Mouse (Mus musculus) 3134 (cell line): ENCODE results near the gene Zbtb2.
A peak's percentile ranks its signal among the peaks of the same experiment; 100 is the strongest.

Experiments
- DNase-seq: peaks from one replicate; pipeline ENCODE4 v3.0.0-alpha.2; 2011; ENCODE audit warnings: low spot score; ENCODE audit not compliant: insufficient read length; ENCODE audit errors: extremely low read depth

Gene Zbtb2

DNA sequence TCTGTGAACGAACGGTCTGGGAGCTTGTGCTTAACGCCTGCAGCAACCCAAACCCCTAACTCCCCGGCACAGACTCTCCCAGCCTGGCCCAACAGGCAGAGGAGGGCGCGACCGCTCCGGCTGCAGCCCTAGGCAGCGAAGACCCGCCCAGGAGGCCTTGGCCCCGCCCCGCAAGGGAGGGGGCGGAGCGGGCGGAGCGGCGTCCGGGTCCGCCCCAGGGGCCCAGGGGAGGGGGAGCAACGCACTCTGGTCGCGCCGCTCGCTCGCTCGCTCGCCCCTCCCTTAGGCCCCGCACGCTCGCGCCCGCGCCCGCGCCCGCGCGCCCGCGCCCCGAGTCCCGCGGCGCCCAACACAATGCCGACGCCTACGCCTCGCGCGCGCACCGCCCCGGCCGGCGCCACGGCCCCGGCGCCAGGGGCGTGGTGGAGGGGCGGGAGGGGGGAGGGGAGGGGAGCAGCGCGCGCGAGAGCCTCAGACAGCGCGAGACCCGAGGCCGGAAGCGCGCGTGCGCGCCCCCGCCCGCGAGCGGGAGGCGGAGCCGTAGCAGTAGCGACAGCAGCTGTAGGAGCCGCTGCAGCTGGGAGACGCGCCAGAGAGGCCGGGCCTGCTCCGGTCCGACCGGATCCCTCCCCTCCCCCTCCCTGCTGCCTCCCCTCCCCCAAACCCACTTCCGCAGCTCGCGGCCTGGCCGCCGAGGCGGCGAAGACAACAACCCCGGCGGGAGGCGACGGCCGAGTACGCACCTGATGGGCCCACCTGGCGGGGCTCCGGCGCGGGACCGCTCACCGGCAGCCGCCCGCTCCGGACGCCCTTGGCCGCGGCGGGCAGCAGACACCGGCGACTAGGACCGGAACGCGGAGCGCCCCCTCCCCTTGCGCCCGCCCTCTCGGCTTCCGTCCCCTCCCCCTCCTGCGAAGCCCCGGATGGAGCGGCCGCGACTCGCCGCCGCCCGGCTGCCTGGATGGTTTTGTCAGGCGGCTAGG is 1.0 kb downstream of the Zbtb2 start:
- DNase-seq = peak; percentile 94

DNA sequence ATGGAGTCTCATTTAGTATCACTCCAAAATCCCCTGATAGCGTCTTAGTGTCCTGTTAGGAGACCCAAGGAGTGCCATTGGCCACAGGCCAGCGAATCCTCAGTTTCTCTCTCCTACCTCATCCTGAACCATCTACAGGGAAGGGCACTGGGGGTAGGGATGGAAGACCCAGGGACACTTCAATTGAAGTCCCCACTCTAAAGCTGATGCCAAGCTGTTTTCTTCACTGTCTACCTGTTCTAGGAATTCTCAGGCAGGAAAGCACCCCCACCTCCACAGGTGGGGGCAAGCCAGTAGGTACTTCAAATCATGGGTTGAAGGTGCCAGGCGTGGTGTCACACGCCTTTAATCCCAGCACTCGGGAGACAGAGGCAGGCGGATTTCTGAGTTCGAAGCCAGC is 3.7 kb downstream of the Zbtb2 start:
- no peak for DNase-seq

DNA sequence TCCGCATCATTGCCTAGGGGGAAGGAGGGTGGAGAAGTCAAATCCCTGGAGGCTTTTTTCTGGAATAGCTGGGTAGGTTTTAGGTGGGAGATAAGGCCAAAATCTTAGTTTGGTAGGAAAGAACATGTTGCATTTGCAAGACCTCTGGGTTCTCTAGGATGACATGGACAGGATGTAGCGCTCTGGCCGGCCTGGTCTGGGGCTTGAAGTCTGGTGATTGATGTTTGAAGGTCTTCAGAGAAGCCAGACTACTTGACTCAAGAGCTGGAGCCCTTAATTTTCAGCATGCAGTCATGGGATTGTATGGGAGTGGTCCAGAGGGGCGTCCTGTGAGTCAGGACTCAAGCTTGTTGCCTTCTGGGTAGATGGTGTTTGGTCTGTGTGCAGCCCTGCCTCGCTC is 7.2 kb downstream of the Zbtb2 start:
- no peak for DNase-seq

DNA sequence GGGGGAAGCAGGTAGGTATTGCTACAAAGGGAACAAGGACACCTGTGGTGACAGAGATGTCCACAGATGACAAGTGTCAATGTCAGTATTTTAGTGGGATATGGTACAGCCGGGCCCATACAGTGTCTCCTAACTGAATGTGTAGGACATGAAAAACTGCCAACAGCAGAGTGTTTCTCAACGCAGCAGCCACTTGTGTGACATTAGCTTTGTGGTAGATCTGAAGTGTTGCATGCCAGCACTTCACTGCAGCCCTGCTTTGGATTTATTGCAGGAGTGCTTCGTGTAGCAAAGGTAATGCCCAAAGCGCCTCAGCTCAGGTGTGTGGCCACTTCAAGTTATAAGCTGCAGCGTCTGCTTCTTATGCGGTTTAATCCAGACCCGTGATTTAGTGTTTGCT is 11.0 kb downstream of the Zbtb2 start:
- no peak for DNase-seq

DNA sequence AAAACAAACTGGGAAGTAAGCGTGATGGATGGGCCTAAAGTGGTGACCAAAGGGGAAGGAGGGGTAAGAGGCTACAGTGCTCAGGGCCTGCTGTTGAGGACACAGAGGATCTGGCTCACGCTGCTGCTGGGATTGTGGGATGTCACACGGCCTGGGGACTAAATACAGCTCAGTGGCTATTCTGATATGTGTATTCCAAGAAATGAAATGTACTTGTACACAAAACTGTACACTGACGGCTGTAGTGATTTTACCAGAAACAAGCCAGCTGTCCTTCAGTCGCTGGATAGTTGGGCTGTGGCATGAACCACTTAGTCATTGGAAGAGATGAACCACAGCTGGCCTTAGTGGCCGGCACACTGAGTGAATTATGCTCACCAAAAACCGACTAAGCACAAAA is 11.4 kb downstream of the Zbtb2 start:
- DNase-seq = no peak

DNA sequence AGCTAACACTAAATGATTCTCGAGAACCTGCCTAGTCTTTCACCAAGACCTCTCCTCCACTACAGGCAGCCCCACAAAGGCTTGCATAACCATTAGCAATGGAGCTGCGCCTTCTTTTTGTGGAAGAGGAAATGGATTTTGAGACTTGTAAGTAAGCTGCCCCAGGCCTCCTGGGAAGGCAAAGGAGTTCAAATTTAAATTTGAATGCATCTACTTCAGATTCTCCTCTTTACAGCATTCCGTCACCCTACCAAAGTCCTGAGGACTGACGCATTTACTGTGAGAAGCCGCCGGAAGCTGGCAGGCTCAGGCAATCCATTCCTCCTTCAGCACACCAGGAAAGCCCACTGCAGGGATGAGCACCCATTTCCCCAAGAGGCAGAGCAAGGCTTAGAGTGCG is 12.6 kb downstream of the Zbtb2 start:
- DNase-seq = no peak

DNA sequence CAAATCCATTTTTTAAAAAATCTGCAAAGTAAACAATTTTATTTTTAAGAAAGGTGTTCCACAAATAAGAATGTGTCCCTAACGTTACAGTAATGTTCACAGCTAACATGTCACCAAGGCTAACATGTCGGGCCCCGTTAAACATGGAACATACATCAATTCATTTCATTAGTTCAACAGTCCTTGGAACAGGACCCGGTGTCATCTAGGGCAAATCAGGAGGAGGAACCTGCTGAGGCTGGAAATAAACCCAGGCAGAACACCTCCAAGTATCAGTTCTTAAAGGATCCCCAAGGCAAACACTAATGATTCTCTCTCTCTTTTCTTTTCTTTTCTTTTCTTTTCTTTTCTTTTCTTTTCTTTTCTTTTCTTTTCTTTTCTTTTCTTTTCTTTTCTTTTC is 13.2 kb downstream of the Zbtb2 start:
- DNase-seq = no peak

DNA sequence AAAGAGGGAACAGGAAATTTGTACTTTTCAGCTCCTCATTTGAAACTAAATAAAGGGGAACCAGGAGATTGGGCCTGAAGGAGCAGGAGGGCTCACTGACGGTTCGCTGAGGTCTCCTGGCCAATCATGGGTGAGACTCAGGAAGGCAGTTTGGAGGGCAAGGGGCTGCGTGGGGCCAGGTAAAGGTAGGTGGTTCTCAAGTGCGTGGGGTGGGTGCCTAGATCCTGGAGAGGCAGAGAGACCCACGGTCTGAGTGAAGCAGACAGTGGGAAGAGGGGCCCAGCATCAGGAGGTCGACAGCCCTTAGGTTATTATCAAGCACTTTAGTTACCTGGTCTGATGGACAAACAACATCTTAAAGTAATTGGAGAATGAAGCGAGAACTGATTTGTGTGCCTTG is 13.7 kb downstream of the Zbtb2 start:
- no peak for DNase-seq

DNA sequence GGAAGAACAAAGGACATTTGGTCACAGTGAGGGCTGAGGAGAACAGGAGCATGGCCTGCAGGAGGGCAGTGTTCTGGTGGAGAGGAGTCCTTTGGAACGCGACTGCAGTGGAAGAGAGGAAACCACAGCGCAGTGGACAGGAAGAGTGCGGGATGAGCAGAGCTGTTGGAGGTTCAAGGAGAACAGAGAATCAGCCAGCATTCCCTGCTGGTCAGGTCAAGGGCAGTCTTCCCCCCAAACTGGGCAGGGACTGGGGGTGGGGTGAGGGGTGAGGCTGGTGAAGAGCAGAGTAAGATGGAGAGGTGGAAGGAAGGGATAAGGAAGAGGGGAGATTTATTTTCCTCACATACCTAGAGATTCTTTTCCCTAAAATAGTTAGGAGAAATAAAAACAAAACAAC is 14.3 kb downstream of the Zbtb2 start:
- no peak for DNase-seq

DNA sequence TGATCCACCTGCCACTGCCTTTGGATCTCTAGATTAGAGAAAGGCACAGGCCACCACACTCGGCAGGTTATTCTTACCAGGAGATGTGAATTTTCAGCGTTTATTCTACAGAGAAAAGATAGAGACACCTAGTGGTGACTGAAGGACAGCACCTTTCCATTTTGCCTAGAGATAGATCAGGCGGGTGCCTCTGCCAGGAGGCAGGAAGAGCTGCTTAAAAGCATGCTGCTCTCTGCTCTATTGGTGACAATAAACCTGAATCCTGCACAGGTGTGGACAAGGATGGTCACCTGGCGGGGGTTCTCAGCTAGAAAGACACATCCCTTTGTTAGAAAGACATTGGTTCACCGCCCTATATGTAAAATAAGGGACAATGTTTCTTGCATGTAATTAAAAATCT is 15.9 kb downstream of the Zbtb2 start:
- DNase-seq = no peak

DNA sequence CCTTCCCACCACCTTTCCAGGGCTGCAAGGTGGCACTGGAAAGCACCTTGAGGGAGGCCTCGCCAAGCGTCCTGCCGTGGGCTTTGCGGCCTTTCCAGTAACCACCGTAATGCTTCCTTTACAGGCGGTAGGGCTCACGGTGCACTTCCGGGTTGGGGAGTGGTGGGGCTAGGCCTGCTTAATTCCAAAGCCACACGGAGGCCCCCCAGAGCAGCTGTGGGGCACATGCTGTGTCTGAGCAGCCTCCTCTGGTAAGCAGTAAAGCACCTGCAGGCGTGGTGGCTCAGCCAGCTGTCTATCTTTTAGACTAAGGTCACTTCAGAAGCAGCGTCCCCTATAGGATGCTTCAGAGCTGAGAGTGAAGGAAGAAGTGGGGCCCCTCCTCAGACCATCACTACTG is 17.8 kb downstream of the Zbtb2 start:
- no peak for DNase-seq

DNA sequence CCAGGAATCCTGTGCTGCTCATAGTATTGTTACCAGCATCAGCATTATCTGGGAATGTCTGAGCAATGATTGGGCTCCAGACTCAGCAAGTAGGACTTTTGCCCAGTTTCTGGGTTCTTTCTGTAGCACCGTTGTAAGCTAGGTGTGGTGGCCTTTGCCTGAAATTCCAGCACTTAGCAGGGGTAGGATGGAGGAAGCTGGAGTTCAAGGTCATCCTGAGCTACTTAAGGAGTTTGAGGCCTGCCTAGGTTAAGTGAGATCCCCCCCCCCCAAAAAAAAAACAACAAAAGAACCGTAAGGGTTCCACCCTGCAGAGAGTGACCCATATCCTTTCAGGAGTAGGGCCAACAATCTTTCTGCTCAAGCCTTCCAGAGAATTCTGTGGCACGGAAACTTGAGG is 23.3 kb downstream of the Zbtb2 start:
- DNase-seq = no peak

DNA sequence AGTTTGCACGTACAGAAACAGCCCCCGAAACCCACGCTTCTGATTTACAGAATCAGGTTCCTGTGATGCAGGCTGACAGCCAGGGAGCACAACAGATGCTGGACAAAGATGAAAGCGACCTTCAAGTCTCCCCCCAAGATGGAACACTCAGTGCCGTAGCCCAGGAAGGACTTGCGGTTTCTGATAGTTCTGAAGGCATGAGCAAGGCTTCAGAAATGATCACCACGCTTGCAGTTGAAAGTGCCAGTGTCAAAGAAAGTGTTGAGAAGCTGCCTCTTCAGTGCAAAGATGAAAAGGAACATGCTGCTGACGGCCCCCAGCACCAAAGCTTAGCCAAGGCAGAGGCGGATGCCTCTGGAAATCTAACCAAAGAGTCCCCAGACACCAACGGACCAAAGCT is 30.5 kb downstream of the Zbtb2 start:
- no peak for DNase-seq

DNA sequence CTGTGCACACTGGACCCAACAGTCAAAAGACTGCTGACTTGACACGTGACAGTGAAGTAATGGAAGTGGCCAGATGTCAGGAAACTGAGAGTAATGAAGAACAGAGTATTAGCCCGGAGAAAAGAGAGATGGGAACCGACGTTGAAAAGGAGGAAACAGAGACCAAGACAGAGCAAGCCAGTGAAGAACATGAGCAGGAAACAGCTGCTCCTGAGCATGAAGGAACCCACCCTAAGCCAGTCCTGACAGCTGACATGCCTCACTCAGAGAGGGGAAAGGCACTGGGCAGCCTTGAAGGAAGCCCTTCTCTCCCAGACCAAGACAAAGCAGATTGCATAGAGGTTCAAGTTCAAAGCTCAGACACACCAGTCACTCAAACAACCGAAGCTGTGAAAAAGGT is 31.3 kb downstream of the Zbtb2 start:
- DNase-seq = no peak

DNA sequence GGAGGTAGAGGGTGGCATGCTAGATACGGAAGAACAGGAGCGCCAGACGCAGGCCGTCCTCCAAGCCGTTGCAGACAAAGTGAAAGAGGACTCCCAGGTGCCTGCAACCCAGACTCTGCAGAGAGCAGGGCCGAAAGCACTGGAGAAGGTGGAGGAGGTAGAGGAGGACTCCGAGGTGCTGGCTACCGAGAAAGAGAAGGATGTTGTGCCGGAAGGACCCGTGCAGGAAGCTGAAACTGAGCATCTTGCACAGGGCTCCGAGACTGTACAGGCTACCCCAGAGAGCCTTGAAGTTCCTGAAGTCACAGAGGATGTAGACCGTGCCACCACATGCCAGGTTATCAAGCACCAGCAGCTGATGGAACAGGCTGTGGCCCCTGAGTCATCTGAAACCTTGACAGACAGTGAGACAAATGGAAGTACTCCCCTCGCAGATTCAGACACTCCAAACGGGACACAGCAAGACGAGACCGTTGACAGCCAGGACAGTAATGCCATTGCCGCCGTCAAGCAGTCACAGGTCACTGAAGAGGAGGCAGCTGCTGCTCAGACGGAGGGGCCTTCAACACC is 31.9 kb downstream of the Zbtb2 start:
- DNase-seq = no peak

DNA sequence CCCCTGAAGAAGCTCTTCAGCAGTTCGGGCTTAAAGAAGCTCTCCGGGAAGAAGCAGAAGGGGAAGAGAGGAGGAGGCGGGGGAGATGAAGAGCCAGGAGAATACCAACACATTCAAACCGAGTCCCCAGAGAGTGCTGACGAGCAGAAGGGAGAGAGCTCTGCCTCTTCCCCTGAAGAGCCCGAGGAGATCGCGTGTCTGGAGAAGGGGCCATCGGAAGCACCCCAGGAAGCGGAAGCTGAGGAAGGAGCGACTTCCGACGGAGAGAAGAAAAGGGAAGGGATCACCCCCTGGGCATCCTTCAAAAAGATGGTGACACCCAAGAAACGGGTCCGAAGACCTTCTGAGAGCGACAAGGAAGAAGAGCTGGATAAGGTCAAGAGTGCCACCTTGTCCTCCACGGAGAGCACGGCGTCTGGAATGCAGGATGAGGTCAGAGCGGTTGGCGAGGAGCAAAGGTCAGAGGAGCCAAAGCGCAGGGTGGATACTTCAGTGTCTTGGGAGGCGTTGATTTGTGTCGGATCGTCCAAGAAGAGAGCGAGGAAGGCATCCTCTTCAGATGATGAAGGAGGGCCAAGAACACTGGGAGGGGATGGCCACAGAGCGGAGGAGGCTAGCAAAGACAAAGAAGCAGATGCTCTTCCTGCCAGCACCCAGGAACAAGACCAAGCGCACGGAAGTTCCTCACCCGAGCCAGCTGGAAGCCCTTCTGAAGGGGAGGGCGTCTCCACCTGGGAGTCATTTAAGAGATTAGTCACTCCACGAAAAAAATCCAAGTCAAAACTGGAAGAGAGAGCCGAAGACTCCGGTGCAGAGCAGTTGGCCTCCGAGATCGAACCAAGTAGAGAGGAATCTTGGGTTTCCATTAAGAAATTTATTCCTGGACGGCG is 33.3 kb downstream of the Zbtb2 start:
- no peak for DNase-seq

DNA sequence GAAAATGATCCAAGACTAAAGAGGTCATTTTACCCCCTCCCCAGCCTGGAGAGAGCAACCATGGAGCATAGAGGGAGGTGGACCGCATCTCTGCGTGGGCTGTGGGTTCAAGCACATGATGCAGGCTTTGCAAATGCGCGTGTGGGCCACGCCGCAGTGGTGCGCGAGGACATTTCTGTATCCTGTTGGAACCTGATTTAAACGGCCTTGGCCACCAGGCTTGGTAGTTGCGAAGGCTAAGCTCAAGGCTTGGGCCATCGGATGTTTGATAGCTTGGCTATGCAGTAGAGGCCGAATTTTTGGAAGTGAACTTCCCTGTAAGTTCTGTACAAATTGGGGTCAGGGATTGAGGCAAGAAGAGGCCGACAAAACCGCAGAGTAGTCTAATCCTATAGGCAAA is 40.3 kb downstream of the Zbtb2 start:
- no peak for DNase-seq

DNA sequence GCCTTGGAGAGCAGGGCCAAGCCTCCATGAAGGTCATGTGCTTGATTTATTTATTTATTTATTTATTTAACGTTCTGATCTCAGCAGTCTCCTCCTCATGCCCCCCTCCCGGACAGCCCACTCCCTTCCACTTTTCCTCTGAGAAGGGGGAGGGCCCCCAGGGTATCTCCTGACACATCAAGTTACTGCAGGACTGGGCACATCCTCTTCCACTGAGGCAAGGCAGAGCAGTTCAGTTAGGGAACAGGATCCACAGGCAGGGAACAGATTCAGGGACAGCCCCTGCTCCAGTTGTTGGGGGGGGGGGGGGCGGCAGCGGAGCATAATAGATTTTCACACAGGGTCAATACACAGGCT is 40.8 kb downstream of the Zbtb2 start:
- no peak for DNase-seq

DNA sequence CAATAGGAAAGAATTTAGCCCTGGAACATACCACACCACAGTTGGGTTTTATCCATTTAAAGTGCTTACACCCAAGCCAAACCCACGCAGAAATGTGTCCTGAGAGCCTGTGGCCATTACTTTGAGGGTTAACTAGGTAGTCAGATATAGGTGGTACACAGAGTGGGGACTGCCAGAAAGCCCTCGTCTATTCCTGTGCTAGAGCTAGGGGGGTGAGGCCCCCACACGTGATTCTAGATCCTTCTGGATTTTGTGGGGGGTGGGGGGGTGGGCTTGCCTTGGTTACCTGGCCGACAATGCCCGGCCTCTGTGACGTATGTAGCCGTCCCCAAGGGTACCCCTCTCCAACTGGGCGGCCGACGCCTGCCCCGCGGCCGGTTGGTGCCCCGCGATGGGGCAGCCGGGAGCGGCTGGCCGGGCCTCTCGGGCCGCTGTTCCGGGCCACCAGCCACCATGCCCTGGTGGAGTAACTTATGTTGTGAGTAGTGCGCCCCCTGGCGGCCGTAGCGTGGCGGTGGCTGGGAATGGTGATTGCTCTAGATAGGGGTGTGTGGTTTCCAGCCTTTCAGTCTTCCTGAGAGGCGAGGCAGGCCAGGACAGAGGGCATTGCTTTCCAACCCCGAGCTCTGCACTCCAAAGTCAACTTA is 41.3 kb downstream of the Zbtb2 start:
- peak; percentile 67 for DNase-seq

DNA sequence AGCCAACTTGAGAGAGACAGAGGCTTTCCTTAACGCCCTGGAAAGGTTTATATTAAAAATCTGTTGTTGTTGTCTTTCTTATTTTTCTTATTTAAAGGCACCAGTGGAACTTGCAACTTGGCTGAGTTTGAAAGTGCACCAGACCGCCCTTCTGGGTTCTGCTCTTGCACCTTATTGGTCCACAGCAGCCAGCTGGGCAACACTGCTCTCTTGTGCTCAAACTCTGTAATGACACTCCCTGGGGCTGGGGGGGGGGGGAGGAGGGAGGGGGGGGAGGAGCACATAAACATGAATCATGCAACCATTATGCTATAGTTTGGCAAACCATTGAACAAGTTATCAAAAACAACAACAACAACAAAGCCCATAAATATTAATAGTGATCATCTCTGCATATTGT is 46.5 kb downstream of the Zbtb2 start:
- no peak for DNase-seq

DNA sequence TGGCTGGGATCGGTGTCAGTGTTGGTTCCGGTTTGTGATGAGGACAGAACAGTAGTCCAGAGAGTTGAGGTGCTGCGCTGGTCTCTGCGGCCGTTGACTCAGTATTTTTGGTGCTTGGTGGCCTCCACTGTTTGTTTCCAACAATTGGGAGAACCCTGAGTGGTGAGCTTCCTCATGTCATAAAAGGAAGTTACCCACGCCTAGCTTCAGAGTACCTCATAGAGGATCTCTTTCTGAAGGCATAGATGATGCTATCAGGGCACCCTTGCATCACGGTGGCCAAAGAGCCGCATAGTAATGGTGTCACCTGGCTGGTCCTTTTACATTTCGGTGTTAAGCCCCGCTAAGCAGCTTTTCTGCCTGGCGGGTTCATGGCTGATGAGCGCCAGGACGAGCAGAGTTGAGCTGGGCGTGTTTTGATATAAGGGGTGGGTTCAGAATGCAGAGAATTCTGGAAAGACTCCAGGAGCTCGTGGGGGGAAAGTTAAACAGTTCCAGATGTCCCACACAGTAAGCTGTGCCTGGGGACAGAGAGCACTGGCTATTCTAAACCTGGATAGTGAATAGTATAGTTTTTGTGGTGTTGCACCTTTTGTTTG is 48.9 kb downstream of the Zbtb2 start:
- DNase-seq = no peak
